13 mouse cellular contexts compared by ENCODE assay signal in the genomic region with DNA sequence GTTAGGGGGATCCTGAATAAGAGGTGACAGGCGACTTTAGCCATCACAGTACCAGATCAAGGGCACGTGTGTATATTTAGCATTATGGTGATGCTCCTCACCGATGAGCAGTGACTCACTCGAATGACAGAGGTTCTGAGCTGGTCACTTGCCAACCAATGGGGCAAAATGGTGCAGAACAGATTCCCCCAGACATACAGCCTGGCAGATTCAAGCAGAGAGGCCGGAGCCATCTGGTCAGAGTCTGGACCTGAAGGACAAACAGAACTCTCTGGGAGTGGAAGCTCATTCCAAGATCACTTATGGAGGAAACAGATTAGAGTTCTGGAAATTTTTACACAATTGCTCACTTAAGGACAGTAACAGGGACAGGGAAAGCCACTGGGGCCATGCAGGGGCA. TPM values are rescaled to one million over a fixed set of nuclear protein-coding genes. Genes with fewer than 3 reads are reported as not detected.
DNase-seq lines count a peak whose midpoint lies in the region; ATAC-seq and TF ChIP-seq lines count a peak whose summit lies in the region.
"Had no signal": no experiment of that assay in that cellular context is flagged by ENCODE, and none has a peak within 500 bp of the region (broad histone marks: within the 10 kb centered on the region; RNA-seq: fewer than 3 reads in every experiment).

No protein-coding gene starts in this region.

- H3ac ChIP-seq in myocyte (ENCODE audit: control insufficient read depth, insufficient read length), result no peak overlapping the region

- intact Hi-C loops in gastrocnemius, postnatal 14 days (cut with DNase I; ENCODE audit: low total_unique reads), result no loop called here

- WGBS in lung, postnatal 0 days, result 55% methylated on average over 5 of the region's 5 CpGs
- WGBS in cerebellum, adult 2 months, result 6% methylated on average over 5 of the region's 5 CpGs

- no peak overlapping the region for H3K4me3 ChIP-seq in lung, postnatal 0 days (ENCODE audit: low read depth, low read length)
- H3K4me3 ChIP-seq in cerebellum, adult 2 months (replicated peaks; ENCODE audit: insufficient read depth, low read depth, low read length), result no peak overlapping the region
- no peak overlapping the region for H3K4me3 ChIP-seq in myocyte

- no peak for TF ChIP-seq EP300 in lung, postnatal 0 days (IDR thresholded peaks at IDR 0.05)

- peak; percentile 14 for DNase-seq in gastrocnemius, postnatal 14 days
- DNase-seq in gastrocnemius, postnatal 4 days (ENCODE audit: low spot score in 2 of 2), result no peak
- DNase-seq in lung, postnatal 0 days (ENCODE audit: low spot score), result peak; percentile 9
- no peak for DNase-seq in lung, postnatal 4 days
- DNase-seq in cerebellum, adult 2 months, result peak; percentile 76 to 88
- DNase-seq in layer of hippocampus, adult 9-10 months (ENCODE audit: low spot score), result no peak
- DNase-seq in kidney, postnatal 25 days, result no peak
- DNase-seq: kidney, adult 2 months; thymus, adult 2 months had no signal

- no peaks in the 10 kb centered on the region; the same call in 1 of the 2 replicates for H3K4me1 ChIP-seq in lung, postnatal 0 days (ENCODE audit: insufficient read depth, low read depth, low read length)
- peaks cover 13% of the 10 kb centered on the region; the same call in 1 of the 2 replicates for H3K4me1 ChIP-seq in cerebellum, adult 2 months (ENCODE audit: control insufficient read depth, insufficient read depth, low read length)

- no peak for TF ChIP-seq POLR2A in cerebellum, adult 2 months (IDR thresholded peaks at IDR 0.05; ENCODE audit: borderline replicate concordance, insufficient read depth, low read length)
- no peak for TF ChIP-seq POLR2A in myocyte (IDR thresholded peaks at IDR 0.05; ENCODE audit: insufficient read length, low read depth)

- H3K9ac ChIP-seq in lung, postnatal 0 days (replicated peaks; ENCODE audit: low read depth), result no peak overlapping the region

- no peaks in the 10 kb centered on the region for H3K27me3 ChIP-seq in lung, postnatal 0 days (replicated peaks; ENCODE audit: insufficient read depth, low read length)
- no peaks in the 10 kb centered on the region for H3K27me3 ChIP-seq in cerebellum, adult 2 months (ENCODE audit: control insufficient read depth, insufficient read depth, low read length)
- H3K27me3 ChIP-seq in myocyte (ENCODE audit: control insufficient read depth, insufficient read depth, insufficient read length), result no peaks in the 10 kb centered on the region
- H3K27me3 ChIP-seq: Patski had no signal

- H3K36me3 ChIP-seq in lung, postnatal 0 days (ENCODE audit: insufficient read depth, low read length), result no peaks in the 10 kb centered on the region
- no peaks in the 10 kb centered on the region for H3K36me3 ChIP-seq in myocyte (ENCODE audit: control insufficient read depth, insufficient read depth)

- TF ChIP-seq CTCF in lung, postnatal 0 days (IDR thresholded peaks at IDR 0.05), result no peak
- no peak for TF ChIP-seq CTCF in cerebellum, adult 2 months (IDR thresholded peaks at IDR 0.05; ENCODE audit: borderline replicate concordance, insufficient read depth, low read depth, low read length)

- H3K27ac ChIP-seq in lung, postnatal 0 days (ENCODE audit: low read length), result no peak overlapping the region
- peak overlapping the region; percentile 58 for H3K27ac ChIP-seq in cerebellum, adult 2 months (ENCODE audit: insufficient read depth, low read length)

- peak; percentile 37; the same call in 1 of the 2 replicates for ATAC-seq in lung, postnatal 0 days
- ATAC-seq: forebrain, embryonic 16.5 days; Patski had no signal

- no peak overlapping the region for H3K4me2 ChIP-seq in lung, postnatal 0 days (replicated peaks; ENCODE audit: low read depth, low read length)
- peak overlapping the region; percentile 52 for H3K4me2 ChIP-seq in myocyte (ENCODE audit: low read depth)

- H3K9me3 ChIP-seq in lung, postnatal 0 days (ENCODE audit: low read length), result no peaks in the 10 kb centered on the region

- no peaks in the 10 kb centered on the region for H3K79me2 ChIP-seq in myocyte (ENCODE audit: control insufficient read depth, insufficient read depth)

TF ChIP-seq in myocyte, 11 proteins besides CTCF, POLR2A, EP300 and RAD21:
- TF ChIP-seq MYOD1 (IDR thresholded peaks at IDR 0.05; ENCODE audit: control insufficient read depth in 1 of 3, insufficient read length in 2 of 3, low read depth in 2 of 3), result no peak
- no peak for TF ChIP-seq TCF12 (IDR thresholded peaks at IDR 0.05; ENCODE audit: insufficient read depth, poor library complexity, severe bottlenecking)
- no peak for TF ChIP-seq E2F4 (IDR thresholded peaks at IDR 0.05; ENCODE audit: insufficient read depth)
- no peak for TF ChIP-seq TCF3 (IDR thresholded peaks at IDR 0.05; ENCODE audit: insufficient read length, low read depth)
- TF ChIP-seq USF1 (IDR thresholded peaks at IDR 0.05; ENCODE audit: low read depth), result no peak
- TF ChIP-seq REST (IDR thresholded peaks at IDR 0.05; ENCODE audit: insufficient read depth, insufficient read length), result no peak
- TF ChIP-seq MYOG (IDR thresholded peaks at IDR 0.05; ENCODE audit: control insufficient read depth in 1 of 3, insufficient read depth in 1 of 3, insufficient read length in 2 of 3, low read depth in 2 of 3), result no peak
- TF ChIP-seq CEBPB (IDR thresholded peaks at IDR 0.05; ENCODE audit: insufficient read depth, poor library complexity, severe bottlenecking), result no peak
- no peak for TF ChIP-seq SRF (IDR thresholded peaks at IDR 0.05; ENCODE audit: control insufficient read depth, insufficient read length, low read depth)
- TF ChIP-seq POLR2AphosphoS2 (IDR thresholded peaks at IDR 0.05; ENCODE audit: insufficient read length, low read depth), result no peak
- TF ChIP-seq MAX (IDR thresholded peaks at IDR 0.05; ENCODE audit: low read depth), result no peak

RNA-seq across cellular contexts. Expression of gene Scg3, which starts 17.2 kb away (rescaled TPM):
- 1 to 10 TPM; 3.3 TPM for total RNA-seq in gastrocnemius, postnatal 14 days (2021)
- 1 to 10 TPM; 4.3 to 7.1 TPM for total RNA-seq in gastrocnemius, postnatal 4 days (2021)
- polyA plus RNA-seq in lung, postnatal 0 days (2015; fragmentation: Nextera tagmentation; extraction: Ambion mirVana), result 0.42 and 0.56 TPM in 2 replicates
- polyA plus RNA-seq in cerebellum, adult 2 months (2012; rRNA removed), result 237 and 254 TPM in 2 replicates
- not detected for polyA plus RNA-seq in myocyte (2012; fragmentation: generic; extraction: Trizol)
- total RNA-seq: hematopoietic stem cell, adult 5-6 weeks had no signal
- polyA plus RNA-seq: Patski had no signal

RNA-seq across cellular contexts. Expression of gene Lysmd2, which starts 41.1 kb away (rescaled TPM):
- 1 to 10 TPM; 5.9 to 8.7 TPM for total RNA-seq in gastrocnemius, postnatal 14 days (2021)
- total RNA-seq in gastrocnemius, postnatal 4 days (2021), result 10 to 100 TPM; 17.6 to 20.1 TPM
- 26.1 and 29.9 TPM in 2 replicates for polyA plus RNA-seq in lung, postnatal 0 days (2015; fragmentation: Nextera tagmentation; extraction: Ambion mirVana)
- polyA plus RNA-seq in cerebellum, adult 2 months (2012; rRNA removed), result 115 and 120 TPM in 2 replicates
- polyA plus RNA-seq in myocyte (2012; fragmentation: generic; extraction: Trizol), result 4.9 TPM

RNA-seq across cellular contexts. Expression of gene Tmod2, which starts 55.5 kb away (rescaled TPM):
- total RNA-seq in gastrocnemius, postnatal 14 days (2021), result 1 to 10 TPM; 7.2 to 8.9 TPM
- 10 to 100 TPM; 22.5 to 28.1 TPM for total RNA-seq in gastrocnemius, postnatal 4 days (2021)
- polyA plus RNA-seq in lung, postnatal 0 days (2015; fragmentation: Nextera tagmentation; extraction: Ambion mirVana), result 10.6 and 11.3 TPM in 2 replicates
- polyA plus RNA-seq in cerebellum, adult 2 months (2012; rRNA removed), result 86.2 and 86.7 TPM in 2 replicates
- polyA plus RNA-seq in myocyte (2012; fragmentation: generic; extraction: Trizol), result 0.06 TPM
- total RNA-seq: hematopoietic stem cell, adult 5-6 weeks had no signal

Comparison
In these comparisons a context has a peak if more than half of its experiments do, and no peak if none do; other contexts are left out.
1. DNase-seq: peak in gastrocnemius, postnatal 14 days (single experiment), lung, postnatal 0 days (single experiment) and cerebellum, adult 2 months (2 of 2); none in gastrocnemius, postnatal 4 days (0 of 2), lung, postnatal 4 days (0 of 2), layer of hippocampus, adult 9-10 months (single experiment) and kidney, postnatal 25 days (0 of 2).
2. RNA of gene Scg3, which starts 17.2 kb away (polyA plus RNA-seq): 237 to 254 TPM in cerebellum, adult 2 months; 0.42 to 0.56 TPM in lung, postnatal 0 days and not detected in myocyte (single experiment); every median in the first group is over 100 times any median in the second.
3. RNA of gene Tmod2, which starts 55.5 kb away (polyA plus RNA-seq): 86.2 to 86.7 TPM in cerebellum, adult 2 months and 10.6 to 11.3 TPM in lung, postnatal 0 days; 0.06 TPM in myocyte (single experiment); every median in the first group is over 10 times any median in the second.